Mouse (Mus musculus) stomach, embryonic 14.5 days (tissue): ENCODE measurements around the gene Hnrnpdl. TPM values are rescaled to one million over a fixed set of nuclear protein-coding genes. Genes with fewer than 3 reads are reported as not detected.

ENCODE experiments used
- ATAC-seq: fragments of 200-750 bp; cut with Nextera tagmentation; 2 replicates; pipeline ENCODE4 v1.8.0; 2017; ENCODE audit warnings: low read depth, moderate TSS enrichment; ENCODE audit not compliant: insufficient number of reproducible peaks, insufficient read depth, low FRiP score
- H3K27ac ChIP-seq: fragments of 300-500 bp; sonication (generic); 2 replicates; pipeline ENCODE4 v1.5.1; 2014; ENCODE audit warnings: mild to moderate bottlenecking, low read length, moderate library complexity, mixed read lengths
- H3K27me3 ChIP-seq: fragments of 300-500 bp; sonication (generic); 2 replicates; pipeline ENCODE4 v1.6.1; 2014; ENCODE audit warnings: low read length, control low read depth, mixed read lengths; ENCODE audit not compliant: control insufficient read depth, insufficient read depth
- H3K36me3 ChIP-seq: fragments of 300-500 bp; sonication (generic); 2 replicates; pipeline ENCODE4 v1.6.1; 2014; ENCODE audit warnings: mild to moderate bottlenecking, control low read depth, low read length, moderate library complexity, mixed read lengths; ENCODE audit not compliant: control insufficient read depth, insufficient read depth
- H3K4me1 ChIP-seq: fragments of 300-500 bp; sonication (generic); 2 replicates; pipeline ENCODE4 v1.6.1; 2014; ENCODE audit warnings: low read length, control low read depth, mixed read lengths; ENCODE audit not compliant: control insufficient read depth, insufficient read depth
- H3K4me2 ChIP-seq: fragments of 300-500 bp; sonication (generic); replicated peaks from 2 replicates; pipeline ENCODE4 v1.6.1; 2014; ENCODE audit warnings: low read depth, low read length, control low read depth
- H3K4me3 ChIP-seq: fragments of 300-500 bp; sonication (generic); 2 replicates; pipeline ENCODE4 v1.5.1; 2014; ENCODE audit warnings: low read depth, low read length, control low read depth
- H3K9ac ChIP-seq: fragments of 300-500 bp; sonication (generic); replicated peaks from 2 replicates; pipeline ENCODE4 v1.6.1; 2014; ENCODE audit warnings: low read depth, mild to moderate bottlenecking, control low read depth, low read length, moderate library complexity, mixed read lengths
- H3K9me3 ChIP-seq: fragments of 300-500 bp; sonication (generic); 2 replicates; pipeline ENCODE4 v1.6.1; 2016; ENCODE audit warnings: low read depth, low read length, control low read depth; ENCODE audit not compliant: control insufficient read depth
- WGBS: fragments of 180-500 bp; shearing (Covaris S2); extraction: QIAGEN DNeasy Blood & Tissue Kit; methylation state at CpG from one replicate; pipeline ENCODE4 v1.1.7; 2014; 5-methylcytosine and 5-hydroxymethylcytosine counted together
- polyA plus RNA-seq: library from polyadenylated mRNA; unstranded; fragments of >200 nt; fragmentation: Nextera tagmentation; extraction: Ambion mirVana; gene quantifications from 2 replicates; pipeline ENCODE4 v1.2.1, GENCODE M21; 2014

The Hnrnpdl gene
- polyA plus RNA-seq, 1 experiment from 2014 or later: 207 TPM

DNA sequence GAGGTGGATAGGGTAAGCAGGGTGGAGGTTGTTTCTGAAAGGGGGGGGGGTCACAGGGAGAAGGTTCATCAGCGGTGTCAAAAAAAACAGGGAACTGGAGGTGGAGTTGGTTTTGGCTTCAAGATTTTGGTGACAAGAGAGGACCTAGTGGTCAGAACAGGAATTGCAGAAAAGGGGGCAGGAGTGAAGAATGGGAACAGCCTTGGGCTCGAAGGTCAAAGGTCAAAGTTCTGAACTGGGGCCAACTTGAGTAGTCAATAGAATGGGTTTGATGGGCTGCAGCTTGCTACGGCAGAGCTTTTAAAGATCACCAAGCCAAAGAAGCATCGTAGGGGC is 32.5 kb downstream of the Hnrnpdl start:
- ATAC-seq: no peak
- H3K9ac ChIP-seq: no peak overlapping the region
- H3K36me3 ChIP-seq: no peaks in the 10 kb centered on the region
- no peak overlapping the region for H3K27ac ChIP-seq
- no peaks in the 10 kb centered on the region for H3K4me1 ChIP-seq
- WGBS: 77% methylated on average over 4 of the region's 4 CpGs
- no peak overlapping the region for H3K4me3 ChIP-seq
- no peak overlapping the region for H3K4me2 ChIP-seq
- H3K27me3 ChIP-seq: no peaks in the 10 kb centered on the region
- no peaks in the 10 kb centered on the region for H3K9me3 ChIP-seq

DNA sequence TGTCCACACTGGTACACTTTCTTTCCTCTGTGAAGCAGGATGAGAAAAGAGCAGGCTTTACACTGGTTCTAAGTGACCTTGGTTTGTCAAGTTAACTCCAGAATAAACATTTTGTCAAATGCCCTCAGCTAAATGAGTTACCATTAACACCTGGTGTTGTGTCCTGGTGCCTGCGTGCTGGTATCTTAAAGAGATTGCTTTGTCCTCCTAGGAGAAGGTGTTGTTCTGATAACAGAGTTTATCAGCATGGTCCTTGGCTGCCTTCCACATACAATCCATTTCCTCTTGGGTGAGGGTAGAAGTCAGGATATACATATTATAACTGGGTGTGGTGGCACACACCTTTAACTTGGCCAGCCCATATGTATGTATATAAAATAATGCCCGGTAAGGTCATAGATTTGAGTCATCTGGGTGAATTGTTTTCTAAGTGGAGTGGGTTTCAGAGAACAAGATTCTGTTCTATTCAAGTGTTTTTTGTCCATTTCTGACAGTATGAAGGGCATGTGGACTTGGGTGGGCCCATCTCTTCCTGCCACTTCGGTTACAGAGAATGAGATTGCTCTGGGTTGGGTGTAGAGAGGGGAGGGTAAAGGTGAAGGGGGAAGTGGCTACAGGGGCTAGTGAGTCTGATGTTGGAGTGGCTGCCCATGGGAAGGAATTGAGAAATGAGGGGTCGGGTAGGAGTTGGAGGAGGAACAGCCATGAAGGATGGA is 33.0 kb downstream of the Hnrnpdl start:
- ATAC-seq: peak; percentile 86
- H3K9me3 ChIP-seq: no peaks in the 10 kb centered on the region
- peak overlapping the region; percentile 72; the same call in 1 of the 2 replicates for H3K27ac ChIP-seq
- no peak overlapping the region for H3K9ac ChIP-seq
- H3K4me1 ChIP-seq: no peaks in the 10 kb centered on the region
- no peak overlapping the region for H3K4me3 ChIP-seq
- no peak overlapping the region for H3K4me2 ChIP-seq
- H3K27me3 ChIP-seq: no peaks in the 10 kb centered on the region
- H3K36me3 ChIP-seq: no peaks in the 10 kb centered on the region
- WGBS: 68% methylated on average over 4 of the region's 4 CpGs

GRCm38 (mm10) chr5:100005896-100006295 is 33.6 kb downstream of the Hnrnpdl start:
- H3K36me3 ChIP-seq: no peaks in the 10 kb centered on the region
- H3K4me3 ChIP-seq: no peak overlapping the region
- 0 out of 2 replicates have a peak, but pooled peaks cover under 1% of the 10 kb centered on the region for H3K4me1 ChIP-seq
- 78% methylated on average over 6 of the region's 6 CpGs for WGBS
- H3K9ac ChIP-seq: no peak overlapping the region
- H3K4me2 ChIP-seq: no peak overlapping the region
- ATAC-seq: no peak
- H3K27ac ChIP-seq: peak overlapping the region; percentile 72; the same call in 1 of the 2 replicates
- H3K9me3 ChIP-seq: no peaks in the 10 kb centered on the region
- no peaks in the 10 kb centered on the region for H3K27me3 ChIP-seq

GRCm38 (mm10) chr5:100005431-100005830 is 34.0 kb downstream of the Hnrnpdl start:
- no peak for ATAC-seq

GRCm38 (mm10) chr5:100003895-100004294 is 35.6 kb downstream of the Hnrnpdl start:
- Histone ChIP-seq H3K9ac (no peak overlapping the region), H3K9me3 (no peaks in the 10 kb centered on the region), H3K27ac (no peak overlapping the region), H3K36me3 (no peaks in the 10 kb centered on the region), H3K4me2 (no peak overlapping the region), H3K4me1 (0 out of 2 replicates have a peak, but pooled peaks cover 3% of the 10 kb centered on the region), H3K27me3 (no peaks in the 10 kb centered on the region), H3K4me3 (no peak overlapping the region)
- ATAC-seq: no peak
- WGBS: 76% methylated on average over 4 of the region's 4 CpGs

More at GRCm38 (mm10) chr5:100005431-100005830, 34.0 kb downstream of the Hnrnpdl start:
- 0 out of 2 replicates have a peak, but pooled peaks cover 3% of the 10 kb centered on the region for H3K4me1 ChIP-seq
- H3K4me3 ChIP-seq: no peak overlapping the region
- H3K27ac ChIP-seq: peak overlapping the region; percentile 72; the same call in 1 of the 2 replicates
- no peak overlapping the region for H3K9ac ChIP-seq
- no peak overlapping the region for H3K4me2 ChIP-seq
- H3K27me3 ChIP-seq: no peaks in the 10 kb centered on the region
- WGBS: 62% methylated on average over 3 of the region's 3 CpGs
- no peaks in the 10 kb centered on the region for H3K36me3 ChIP-seq
- no peaks in the 10 kb centered on the region for H3K9me3 ChIP-seq

DNA sequence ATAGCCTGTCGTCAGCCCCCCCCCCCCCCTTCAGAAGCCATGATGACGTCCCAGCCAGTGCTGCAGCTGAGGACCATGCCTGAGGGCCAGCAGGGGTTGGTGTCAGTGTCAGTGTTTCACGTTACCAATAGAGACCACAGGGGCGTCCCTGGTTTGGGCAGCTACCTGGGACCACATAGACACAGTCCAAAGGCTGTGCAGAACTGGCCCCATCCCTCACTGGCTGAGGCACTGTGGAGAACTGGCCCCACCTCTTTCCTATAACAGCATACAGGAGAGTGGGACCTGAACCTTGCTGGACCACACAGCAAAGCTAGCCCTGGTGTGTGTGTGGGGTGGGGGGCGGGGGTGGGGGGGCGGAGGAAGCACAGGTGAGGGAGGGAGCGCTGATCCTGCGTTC is 39.0 kb downstream of the Hnrnpdl start:
- Histone ChIP-seq H3K27me3 (no peaks in the 10 kb centered on the region), H3K9ac (no peak overlapping the region), H3K36me3 (no peaks in the 10 kb centered on the region), H3K4me1 (0 out of 2 replicates have a peak, but pooled peaks cover 3% of the 10 kb centered on the region), H3K9me3 (no peaks in the 10 kb centered on the region), H3K4me2 (no peak overlapping the region), H3K4me3 (no peak overlapping the region), H3K27ac (no peak overlapping the region)
- no peak for ATAC-seq
- 47% methylated on average over 8 of the region's 8 CpGs for WGBS

- 78% methylated on average over 7 of the region's 7 CpGs for WGBS
- Histone ChIP-seq H3K36me3 (no peaks in the 10 kb centered on the region), H3K4me2 (no peak overlapping the region), H3K27me3 (no peaks in the 10 kb centered on the region), H3K9ac (no peak overlapping the region), H3K9me3 (no peaks in the 10 kb centered on the region), H3K27ac (no peak overlapping the region), H3K4me3 (no peak overlapping the region), H3K4me1 (0 out of 2 replicates have a peak, but pooled peaks cover 3% of the 10 kb centered on the region)
- ATAC-seq: no peak
Observed at GRCm38 (mm10) chr5:100000048-100000447, 39.4 kb downstream of the Hnrnpdl start.

DNA sequence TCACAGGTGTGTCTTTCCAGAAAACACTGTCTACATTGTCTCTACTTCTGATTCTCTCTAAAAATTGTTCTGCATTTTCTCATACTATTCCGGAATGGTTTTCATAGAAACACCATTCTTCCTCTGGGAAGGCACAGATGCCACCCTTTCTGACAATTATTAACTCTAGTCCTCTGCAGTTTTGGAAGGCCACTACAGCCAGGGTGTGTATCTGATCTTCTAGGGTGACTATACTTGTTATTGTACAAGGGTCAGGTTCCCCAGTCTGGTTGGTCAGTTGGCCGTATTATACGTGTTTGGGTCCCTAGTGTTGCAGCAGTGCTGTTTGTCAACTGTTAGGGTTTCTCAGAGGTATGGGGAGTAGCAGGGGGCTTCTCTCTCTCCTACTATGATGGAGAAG is 44.8 kb downstream of the Hnrnpdl start:
- no peak for ATAC-seq
- Histone ChIP-seq H3K4me2 (no peak overlapping the region), H3K27ac (no peak overlapping the region), H3K9me3 (no peaks in the 10 kb centered on the region), H3K27me3 (no peaks in the 10 kb centered on the region), H3K36me3 (no peaks in the 10 kb centered on the region), H3K9ac (no peak overlapping the region), H3K4me1 (no peaks in the 10 kb centered on the region), H3K4me3 (no peak overlapping the region)
- 83% methylated on average over 3 of the region's 3 CpGs for WGBS

DNA sequence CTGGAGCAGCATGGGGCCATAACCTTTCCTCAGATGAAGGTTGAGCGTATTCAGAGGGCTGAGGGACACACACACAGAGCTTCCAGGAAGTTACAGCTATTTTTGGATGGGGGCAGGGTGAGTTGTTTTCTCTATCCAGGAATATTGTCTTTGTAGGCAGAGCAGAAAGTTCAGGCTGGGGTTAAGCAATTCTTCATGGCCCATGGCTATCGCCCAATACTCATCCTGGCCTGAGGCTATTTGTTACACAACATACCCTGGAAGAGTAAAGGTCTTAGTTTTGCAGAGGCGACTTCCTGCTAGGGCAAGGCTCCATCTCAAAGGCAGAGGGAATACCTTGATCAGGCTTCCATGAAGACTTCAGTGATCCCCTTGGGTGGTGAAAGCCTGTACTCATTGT is 45.3 kb downstream of the Hnrnpdl start:
- no peaks in the 10 kb centered on the region for H3K27me3 ChIP-seq
- H3K4me3 ChIP-seq: no peak overlapping the region
- H3K9me3 ChIP-seq: no peaks in the 10 kb centered on the region
- no peak for ATAC-seq
- no peak overlapping the region for H3K27ac ChIP-seq
- 80% methylated on average over 3 of the region's 3 CpGs for WGBS
- no peak overlapping the region for H3K9ac ChIP-seq
- H3K4me2 ChIP-seq: no peak overlapping the region
- H3K36me3 ChIP-seq: no peaks in the 10 kb centered on the region
- no peaks in the 10 kb centered on the region for H3K4me1 ChIP-seq
